Mouse (Mus musculus) kidney, adult 2 months (tissue): Measurements from ENCODE around the gene Inpp5e. TPM values are rescaled to one million over a fixed set of nuclear protein-coding genes. Genes with fewer than 3 reads are reported as not detected.
A peak's percentile ranks its signal among the peaks of the same experiment; 100 is the strongest.

Source experiments
- DNase-seq: peaks from one replicate; pipeline ENCODE4 v3.0.0; 2021
- H3K27ac ChIP-seq: fragments of 200-500 bp; 2 replicates; pipeline ENCODE4 v1.5.1; 2012; ENCODE audit warnings: low read depth, low read length, control low read depth, inconsistent platforms; ENCODE audit not compliant: insufficient read depth
- H3K27me3 ChIP-seq: fragments of 200-500 bp; replicated peaks from 2 replicates; pipeline ENCODE4 v1.6.1; 2012; ENCODE audit warnings: mild to moderate bottlenecking, moderate library complexity, low read length, inconsistent platforms; ENCODE audit not compliant: control insufficient read depth, insufficient read depth
- H3K36me3 ChIP-seq: fragments of 200-500 bp; 2 replicates; pipeline ENCODE4 v1.6.1; 2012; ENCODE audit warnings: mild to moderate bottlenecking, moderate library complexity, low read length, inconsistent platforms; ENCODE audit not compliant: control insufficient read depth, insufficient read depth
- H3K4me1 ChIP-seq: fragments of 200-500 bp; 2 replicates; pipeline ENCODE4 v1.6.1; 2011; ENCODE audit warnings: low read length; ENCODE audit not compliant: control insufficient read depth, insufficient read depth
- H3K4me3 ChIP-seq: fragments of 200-500 bp; 2 replicates; pipeline ENCODE4 v1.5.1; 2011; ENCODE audit warnings: mild to moderate bottlenecking, low read depth, low read length, control low read depth; ENCODE audit not compliant: insufficient read depth
- CTCF ChIP-seq: fragments of 200-500 bp; conservative IDR thresholded peaks from 2 replicates; pipeline ENCODE4 v1.5.1; 2011; ENCODE audit warnings: low read depth, mild to moderate bottlenecking, control low read depth, low read length, moderate library complexity, mixed read lengths; ENCODE audit not compliant: insufficient read depth, insufficient read length
- POLR2A ChIP-seq: fragments of 200-500 bp; IDR thresholded peaks from one replicate; pipeline ENCODE4 v1.6.1; 2011; ENCODE audit warnings: low read depth, low read length, control low read depth
- WGBS: fragments of 180-500 bp; shearing (Covaris S2); methylation state at CpG from one replicate; pipeline ENCODE4 v1.1.7; 2018; 5-methylcytosine and 5-hydroxymethylcytosine counted together
- polyA plus RNA-seq: library from polyadenylated mRNA; depleted of rRNA; stranded (reverse); fragments of >200 nt; gene quantifications from 2 replicates; pipeline ENCODE4 v1.2.3, GENCODE M21; 2012; rRNA removed

Gene Inpp5e
- polyA plus RNA-seq: 28.2 and 37.5 TPM in 2 replicates

DNA sequence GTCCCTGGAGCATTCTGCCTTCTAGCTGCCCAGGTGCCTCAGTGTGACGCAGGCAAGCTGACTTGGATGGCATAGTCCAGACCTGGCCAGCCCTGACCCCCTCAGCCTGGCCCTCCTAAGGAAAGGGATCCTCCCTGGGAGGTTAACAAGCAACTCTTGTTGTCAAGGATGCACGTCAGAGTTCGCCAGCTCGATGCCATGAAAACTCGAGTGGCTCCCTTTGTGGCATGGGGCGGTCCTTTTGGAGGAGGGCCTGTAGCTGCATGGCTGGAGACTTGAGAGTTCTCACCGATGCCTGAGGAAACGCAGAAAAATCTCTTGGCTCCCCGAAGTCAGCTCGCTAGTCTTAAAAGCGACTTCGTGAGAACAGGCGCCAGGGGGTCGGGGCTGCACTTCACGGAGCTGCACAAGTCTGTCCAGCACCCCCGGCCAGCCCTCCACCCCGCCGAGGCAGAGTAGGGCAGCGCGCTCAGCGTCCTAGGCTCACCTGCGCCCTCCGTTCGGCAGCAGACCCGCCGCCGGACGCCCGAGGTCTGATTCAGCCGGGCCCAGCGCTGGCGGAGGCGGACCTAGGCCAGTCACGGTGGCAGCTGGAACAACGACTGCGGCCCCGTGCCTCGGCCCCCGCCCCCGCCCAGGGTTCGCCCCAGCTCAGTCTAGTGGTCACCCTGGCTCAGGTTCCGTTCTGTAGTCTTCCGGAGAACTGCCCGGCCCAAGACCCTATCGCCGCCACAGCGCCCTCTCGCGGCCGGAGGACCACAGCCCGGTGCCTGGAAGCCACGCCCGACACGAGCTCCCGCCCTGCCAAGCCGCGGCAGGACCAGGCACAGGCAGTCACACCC, at the start of gene Inpp5e:
Inpp5e (minus strand) TSS at position 689 of the 842 bp plus-strand sequence.
- Histone ChIP-seq H3K36me3 (no peaks in the 10 kb centered on the region), H3K27ac (peak within 1 kb of the TSS; percentile 86), H3K27me3 (no peaks in the 10 kb centered on the region), H3K4me3 (peak within 1 kb of the TSS; percentile 70), H3K4me1 (peaks cover 29% of the 10 kb centered on the region)
- DNase-seq: peak; percentile 98
- under 1% methylated on average over 57 of the region's 57 CpGs for WGBS
- peak; percentile 89 for TF ChIP-seq CTCF
- peak; percentile 7 for TF ChIP-seq POLR2A

DNA sequence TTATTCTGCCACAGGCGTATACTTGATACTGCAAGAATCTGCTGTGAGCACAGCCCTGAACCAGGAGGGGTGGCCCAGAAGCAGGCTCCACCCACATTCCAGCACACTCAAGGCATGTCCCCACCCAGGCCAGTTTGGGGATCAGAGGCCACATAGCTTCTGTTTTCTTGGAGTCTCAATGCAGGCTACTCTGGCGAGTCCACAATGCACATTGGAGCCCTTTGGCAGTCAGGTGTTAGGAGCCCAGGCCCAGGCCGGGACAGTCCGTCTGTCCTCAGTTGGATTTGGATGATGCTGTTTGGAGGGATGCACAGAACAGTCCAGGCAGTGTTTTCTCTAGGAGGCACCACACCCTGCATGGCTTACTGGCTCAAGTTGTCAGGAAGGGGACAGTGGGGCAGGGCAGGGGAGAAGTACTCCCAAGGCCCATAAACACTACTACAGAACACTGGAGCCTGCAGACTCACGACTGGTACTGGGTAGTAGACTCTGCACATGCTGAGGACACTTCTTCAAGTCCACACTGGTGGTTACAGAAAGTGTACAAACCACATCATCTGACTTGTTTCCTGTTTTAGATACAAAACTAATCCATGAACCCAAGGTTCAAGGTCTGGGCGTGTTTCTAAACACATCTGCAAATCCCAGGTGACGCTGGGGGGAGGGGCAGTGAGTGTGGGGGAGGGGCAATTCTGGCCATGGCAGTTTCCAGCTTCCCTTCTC, 49.6 kb upstream of the Inpp5e start:
- Histone ChIP-seq H3K27me3 (no peaks in the 10 kb centered on the region), H3K4me1 (peaks cover 31% of the 10 kb centered on the region), H3K4me3 (no peak overlapping the region), H3K36me3 (no peaks in the 10 kb centered on the region), H3K27ac (peak overlapping the region; percentile 84)
- TF ChIP-seq POLR2A: no peak
- no peak for TF ChIP-seq CTCF
- peak; percentile 88 for DNase-seq
- WGBS: 9% methylated on average over 7 of the region's 7 CpGs

DNA sequence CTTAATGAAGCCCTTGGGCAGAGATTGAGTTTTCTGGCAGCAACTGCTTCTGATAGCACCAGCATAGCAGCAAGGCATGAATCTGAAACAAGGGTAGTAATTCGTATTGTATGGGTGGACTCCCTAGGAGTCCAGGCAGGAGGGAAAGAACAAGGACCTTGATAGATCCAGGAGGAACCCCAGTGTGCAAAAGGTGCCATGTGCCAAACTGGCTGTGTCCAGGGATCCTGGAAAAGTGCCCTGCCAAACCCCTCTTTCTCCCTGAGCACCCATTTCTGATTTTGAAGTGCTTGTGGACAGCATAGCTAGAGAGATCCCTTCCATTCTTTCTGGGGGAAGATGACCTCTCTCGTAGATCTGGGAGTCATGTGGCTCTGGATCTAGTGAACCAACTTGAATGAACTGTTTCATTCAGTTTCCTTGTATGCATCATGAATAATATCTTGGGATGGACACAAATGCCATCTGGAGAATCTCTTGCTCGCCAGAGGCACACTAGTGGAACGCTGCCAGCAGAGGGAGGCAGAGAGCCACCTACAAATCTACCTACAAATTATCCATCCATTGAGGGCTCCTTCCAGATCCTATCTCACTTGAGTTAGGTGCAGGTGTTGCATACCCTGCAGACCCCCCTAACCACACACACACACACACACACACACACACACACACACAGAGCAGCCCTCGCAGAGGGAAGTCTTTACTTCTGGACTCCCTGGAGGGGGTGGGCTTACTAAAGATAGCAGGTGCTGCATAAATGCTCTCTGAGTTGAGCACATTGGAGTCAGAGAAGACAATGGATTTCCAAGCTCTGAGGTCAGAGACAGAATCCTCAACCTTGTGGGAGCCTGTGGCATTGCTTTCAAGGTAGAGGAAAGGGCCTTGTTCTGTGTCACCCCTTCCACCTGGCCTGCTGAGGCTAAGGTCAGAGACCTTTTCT, 40.4 kb upstream of the Inpp5e start:
- peaks cover 8% of the 10 kb centered on the region for H3K4me1 ChIP-seq
- no peaks in the 10 kb centered on the region for H3K36me3 ChIP-seq
- TF ChIP-seq CTCF (peak; percentile 93), POLR2A (no peak)
- peak; percentile 83 for DNase-seq
- H3K27ac ChIP-seq: no peak overlapping the region
- no peak overlapping the region for H3K4me3 ChIP-seq
- no peaks in the 10 kb centered on the region for H3K27me3 ChIP-seq
- 21% methylated on average over 5 of the region's 5 CpGs for WGBS

DNA sequence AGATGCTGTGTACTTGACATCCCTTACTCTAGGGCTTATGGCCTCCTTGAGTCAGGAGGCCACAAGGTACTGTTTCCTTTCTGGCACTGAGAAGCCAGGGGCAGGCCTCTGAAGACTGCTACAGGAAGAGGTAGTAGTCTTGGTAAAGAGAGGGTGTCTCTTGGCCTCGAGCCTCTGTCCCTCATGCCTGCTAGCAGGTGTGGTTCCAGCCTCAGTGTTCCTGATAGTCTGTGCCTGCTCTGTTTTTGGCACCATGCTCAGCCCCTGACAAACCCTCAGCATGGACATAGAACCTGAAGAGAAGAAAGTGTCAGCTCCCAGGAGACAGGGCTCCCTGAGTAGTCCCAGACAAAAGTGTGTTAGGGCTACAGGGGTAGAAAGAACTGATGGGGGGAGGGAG, 38.4 kb upstream of the Inpp5e start:
- WGBS: 73% methylated on average over 1 of the region's 1 CpGs
- peaks cover 12% of the 10 kb centered on the region for H3K4me1 ChIP-seq
- no peaks in the 10 kb centered on the region for H3K36me3 ChIP-seq
- no peak for DNase-seq
- no peak overlapping the region for H3K27ac ChIP-seq
- no peak overlapping the region for H3K4me3 ChIP-seq
- no peaks in the 10 kb centered on the region for H3K27me3 ChIP-seq
- TF ChIP-seq CTCF: no peak

DNA sequence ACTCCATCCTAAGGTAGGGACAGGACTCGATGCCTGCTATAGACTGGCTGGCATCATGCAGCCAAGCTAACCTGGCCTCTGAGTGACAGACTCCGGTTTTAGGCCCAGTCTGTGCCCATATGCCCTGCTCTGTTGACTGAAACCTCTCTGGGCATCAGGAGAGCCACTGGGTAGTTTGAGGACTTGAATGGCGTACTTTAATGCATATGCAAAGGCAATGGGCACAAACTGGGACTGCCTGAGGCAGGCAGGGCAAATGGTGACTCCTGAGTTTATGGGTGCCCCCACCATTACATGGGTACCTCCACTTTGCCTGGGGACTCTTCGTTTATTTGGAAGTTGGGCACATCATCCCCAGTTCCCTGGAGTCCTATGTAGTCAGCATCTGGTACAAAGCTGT, 37.7 kb upstream of the Inpp5e start:
- no peak for DNase-seq
- peaks cover 2% of the 10 kb centered on the region; the same call in 1 of the 2 replicates for H3K36me3 ChIP-seq
- TF ChIP-seq POLR2A: no peak
- no peak for TF ChIP-seq CTCF
- WGBS: 58% methylated on average over 4 of the region's 4 CpGs
- peaks cover 12% of the 10 kb centered on the region for H3K4me1 ChIP-seq
- H3K27ac ChIP-seq: no peak overlapping the region
- H3K27me3 ChIP-seq: no peaks in the 10 kb centered on the region
- H3K4me3 ChIP-seq: peak overlapping the region; percentile 27

DNA sequence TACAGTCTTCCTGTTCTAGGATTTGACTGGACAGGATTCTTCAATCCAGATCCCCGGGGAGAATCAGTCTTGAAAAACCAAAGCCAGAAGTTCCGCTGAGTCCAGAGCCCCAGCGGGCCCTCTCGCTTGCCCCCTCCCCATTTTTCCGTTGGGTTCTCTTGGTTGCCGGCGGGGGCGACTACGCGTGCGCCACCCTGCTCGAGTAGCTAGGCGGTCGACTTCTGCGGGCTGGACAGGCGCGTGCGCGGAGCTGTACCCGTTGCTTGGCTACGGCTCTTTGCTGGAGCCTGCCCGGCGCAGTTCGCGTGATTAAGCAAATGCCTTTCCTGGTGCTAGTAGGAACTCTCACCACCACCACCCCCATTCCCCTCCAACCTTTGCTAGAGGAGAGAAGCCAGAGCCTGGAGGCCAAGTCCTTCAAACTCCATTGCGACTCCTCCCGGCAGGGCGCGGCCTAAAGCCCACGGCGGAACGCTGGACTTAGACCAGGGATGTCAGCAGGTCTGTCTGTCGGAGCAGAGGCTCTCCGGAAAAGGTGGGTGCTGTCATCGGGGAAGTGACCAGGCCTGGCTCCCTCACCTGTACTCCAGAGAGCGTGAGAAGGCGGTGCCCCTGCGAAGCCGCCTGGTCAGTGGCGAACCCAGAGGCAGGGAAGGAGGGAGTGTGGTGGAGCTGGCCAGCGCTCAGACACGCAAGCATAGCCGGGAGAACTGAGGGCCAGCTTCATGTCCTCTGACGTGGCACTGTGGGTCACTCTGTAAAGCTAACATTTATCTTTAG, 36.9 kb upstream of the Inpp5e start:
- TF ChIP-seq POLR2A: no peak
- 0 out of 2 replicates have a peak, but pooled peaks have one; percentile 5 for TF ChIP-seq CTCF
- H3K36me3 ChIP-seq: peaks cover 2% of the 10 kb centered on the region; the same call in 1 of the 2 replicates
- H3K27me3 ChIP-seq: no peaks in the 10 kb centered on the region
- WGBS: under 1% methylated on average over 44 of the region's 44 CpGs
- peak; percentile 97 for DNase-seq
- H3K4me3 ChIP-seq: peak overlapping the region; percentile 63
- H3K27ac ChIP-seq: peak overlapping the region; percentile 60
- H3K4me1 ChIP-seq: peaks cover 12% of the 10 kb centered on the region
